Mouse (Mus musculus) brain, embryonic 14.5 days (tissue): ENCODE data around the gene Dynll1.

Source experiments
- CTCF ChIP-seq: fragments of 200-500 bp; IDR thresholded peaks from 2 replicates; pipeline ENCODE4 v1.5.1; 2012; ENCODE audit warnings: inconsistent platforms, mild to moderate bottlenecking, moderate library complexity, borderline replicate concordance; ENCODE audit not compliant: insufficient read depth, insufficient read length; ENCODE audit errors: extremely low read depth
- POLR2A ChIP-seq: fragments of 200-500 bp; IDR thresholded peaks from 2 replicates; pipeline ENCODE4 v1.6.1; 2012; ENCODE audit warnings: mild to moderate bottlenecking, inconsistent platforms, borderline replicate concordance; ENCODE audit not compliant: poor library complexity, insufficient read depth, insufficient read length, severe bottlenecking; ENCODE audit errors: extremely low read depth

- TF ChIP-seq CTCF (no peak), POLR2A (peak; percentile 62)
Observed at GRCm38 (mm10) chr5:115279226-115280049, 21.4 kb downstream of the Dynll1 start, which contains the start of gene Coq5.
